ENCODE assay signal across 9 mouse cellular contexts in the genomic region with DNA sequence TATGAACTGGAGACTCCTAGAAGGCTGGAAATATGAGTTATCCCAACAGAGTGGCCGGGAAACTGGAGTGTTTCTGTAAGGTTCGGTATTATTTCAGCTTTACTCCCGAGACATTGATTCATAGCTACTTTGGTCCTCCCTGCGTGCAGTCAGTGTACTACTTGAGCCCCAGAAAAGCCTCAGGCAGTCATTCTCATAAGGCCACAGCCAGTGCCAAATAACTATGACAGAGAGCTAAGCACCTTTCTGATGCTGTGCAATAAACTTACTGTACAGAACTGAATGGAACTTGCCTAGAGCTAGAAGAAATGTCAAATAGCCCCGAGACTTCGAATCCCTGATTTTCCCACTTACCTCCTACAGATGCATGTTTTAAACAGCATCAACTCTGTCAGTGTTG.
"Had no signal": no experiment of that assay in that cellular context is flagged by ENCODE, and none has a peak within 500 bp of the region (broad histone marks: within the 10 kb centered on the region; RNA-seq: fewer than 3 reads in every experiment).

No protein-coding gene starts in this region.

- DNase-seq: kidney, adult 2 months; kidney, postnatal 25 days; layer of hippocampus, adult 9-11 months; liver; lung, adult 18-20 months; lung, postnatal 10 days; lung, postnatal 36 days; thymus, adult 18-20 months; thymus, postnatal 36 days had no signal
